Mouse (Mus musculus) small intestine, adult 2 months (tissue): ENCODE results near the gene Il31. TPM values are rescaled to one million over a fixed set of nuclear protein-coding genes. Genes with fewer than 3 reads are reported as not detected.

ENCODE experiments used
- H3K27ac ChIP-seq: fragments of 200-500 bp; 2 replicates; pipeline ENCODE4 v1.5.1; 2012; ENCODE audit warnings: low read depth, low read length, control low read depth, inconsistent platforms; ENCODE audit not compliant: insufficient read depth
- H3K27me3 ChIP-seq: fragments of 200-500 bp; 2 replicates; pipeline ENCODE4 v1.6.1; 2012; ENCODE audit warnings: mild to moderate bottlenecking, moderate library complexity, low read length, inconsistent platforms; ENCODE audit not compliant: control insufficient read depth, insufficient read depth
- H3K36me3 ChIP-seq: fragments of 200-500 bp; 2 replicates; pipeline ENCODE4 v1.6.1; 2012; ENCODE audit warnings: mild to moderate bottlenecking, low read length, control low read depth, inconsistent platforms; ENCODE audit not compliant: control insufficient read depth, insufficient read depth
- H3K4me1 ChIP-seq: fragments of 200-500 bp; 2 replicates; pipeline ENCODE4 v1.6.1; 2012; ENCODE audit warnings: low read length, inconsistent platforms, mixed read lengths; ENCODE audit not compliant: control insufficient read depth, insufficient read depth, insufficient read length
- H3K4me3 ChIP-seq: fragments of 200-500 bp; 2 replicates; pipeline ENCODE4 v1.5.1; 2012; ENCODE audit warnings: low read depth, mild to moderate bottlenecking, control low read depth, inconsistent platforms, low read length, moderate library complexity
- CTCF ChIP-seq: fragments of 200-500 bp; IDR thresholded peaks from 2 replicates; pipeline ENCODE4 v1.5.1; 2012; ENCODE audit warnings: low read depth, mild to moderate bottlenecking, control low read depth, inconsistent platforms, low read length, moderate library complexity, mixed read lengths; ENCODE audit not compliant: insufficient replicate concordance, insufficient read length; ENCODE audit errors: extremely low read depth
- POLR2A ChIP-seq: fragments of 200-500 bp; IDR thresholded peaks from 2 replicates; pipeline ENCODE4 v1.6.1; 2012; ENCODE audit warnings: low read depth, mild to moderate bottlenecking, control low read depth, inconsistent platforms, low read length, moderate library complexity
- WGBS: fragments of 180-500 bp; shearing (Covaris S2); methylation state at CpG from one replicate; pipeline ENCODE4 v1.1.7; 2018; 5-methylcytosine and 5-hydroxymethylcytosine counted together
- polyA plus RNA-seq: library from polyadenylated mRNA; depleted of rRNA; stranded (reverse); fragments of >200 nt; gene quantifications from 2 replicates; pipeline ENCODE4 v1.2.3, GENCODE M21; 2012

Gene Il31
- polyA plus RNA-seq, 1 experiment, result not detected

DNA sequence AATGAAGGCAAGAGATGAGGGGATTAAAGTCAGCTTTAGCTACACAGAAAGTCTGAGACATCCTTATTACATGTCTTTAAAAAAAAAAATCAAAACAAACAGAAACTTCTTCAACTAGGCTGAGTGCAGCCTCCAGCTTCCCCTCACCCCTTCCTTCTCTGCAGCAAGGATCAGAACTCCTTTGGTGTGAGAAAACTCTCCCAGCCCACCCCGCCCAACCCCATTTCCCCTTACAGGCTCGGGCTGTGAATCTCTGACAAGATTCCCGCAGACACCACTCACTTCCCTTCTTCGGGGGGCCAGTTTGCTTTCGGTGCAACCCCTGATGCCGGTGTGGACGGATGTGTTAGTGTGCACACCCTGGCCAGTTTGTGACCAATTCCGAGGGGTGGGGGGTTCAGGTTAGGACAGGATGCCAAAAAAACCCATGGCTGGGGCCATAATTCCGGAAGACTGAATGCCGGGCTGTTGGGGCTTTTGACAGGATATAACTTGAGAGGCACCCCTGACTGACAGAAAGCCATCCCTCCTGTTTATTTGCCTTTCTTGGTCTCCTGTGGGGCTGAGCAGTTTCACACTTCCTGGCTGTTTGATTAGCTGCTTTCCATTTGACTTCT, 18.4 kb downstream of the Il31 start:
- peaks cover 5% of the 10 kb centered on the region; the same call in 1 of the 2 replicates for H3K27me3 ChIP-seq
- 9% methylated on average over 10 of the region's 10 CpGs for WGBS
- no peaks in the 10 kb centered on the region for H3K4me1 ChIP-seq
- H3K36me3 ChIP-seq, result no peaks in the 10 kb centered on the region
- no peak overlapping the region for H3K27ac ChIP-seq
- TF ChIP-seq POLR2A (no peak), CTCF (no peak)
- peak overlapping the region; percentile 28 for H3K4me3 ChIP-seq

GRCm38 (mm10) chr5:123464638-123465037, 24.7 kb downstream of the Il31 start:
- WGBS, result 89% methylated on average over 1 of the region's 1 CpGs
- no peaks in the 10 kb centered on the region for H3K36me3 ChIP-seq
- TF ChIP-seq CTCF (no peak), POLR2A (no peak)
- no peaks in the 10 kb centered on the region for H3K4me1 ChIP-seq
- H3K4me3 ChIP-seq, result no peak overlapping the region
- no peak overlapping the region for H3K27ac ChIP-seq
- H3K27me3 ChIP-seq, result no peaks in the 10 kb centered on the region

DNA sequence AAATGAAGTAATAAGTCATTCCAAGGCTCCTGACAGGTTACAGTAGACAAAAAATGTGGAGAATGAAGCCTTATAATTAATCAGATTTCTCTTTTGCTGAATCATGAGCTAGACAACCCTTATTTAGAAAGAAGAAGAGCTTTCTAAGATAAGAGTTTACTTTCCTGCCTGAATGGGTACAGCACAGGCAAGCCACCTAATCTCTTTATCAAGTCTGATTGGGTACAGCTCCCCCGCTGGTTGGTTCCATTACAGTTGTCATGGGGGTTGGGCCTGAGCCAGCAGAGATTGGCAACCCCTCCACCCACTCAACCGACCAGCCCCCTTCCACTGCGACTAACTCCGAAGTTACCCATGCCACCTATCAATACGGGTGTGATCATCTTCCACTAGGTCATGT, 27.9 kb downstream of the Il31 start:
- no peak for TF ChIP-seq CTCF
- TF ChIP-seq POLR2A, result no peak
- Histone ChIP-seq H3K36me3 (peaks cover 2% of the 10 kb centered on the region), H3K4me3 (no peak overlapping the region), H3K27ac (no peak overlapping the region), H3K4me1 (no peaks in the 10 kb centered on the region), H3K27me3 (no peaks in the 10 kb centered on the region)
- 40% methylated on average over 5 of the region's 5 CpGs for WGBS

DNA sequence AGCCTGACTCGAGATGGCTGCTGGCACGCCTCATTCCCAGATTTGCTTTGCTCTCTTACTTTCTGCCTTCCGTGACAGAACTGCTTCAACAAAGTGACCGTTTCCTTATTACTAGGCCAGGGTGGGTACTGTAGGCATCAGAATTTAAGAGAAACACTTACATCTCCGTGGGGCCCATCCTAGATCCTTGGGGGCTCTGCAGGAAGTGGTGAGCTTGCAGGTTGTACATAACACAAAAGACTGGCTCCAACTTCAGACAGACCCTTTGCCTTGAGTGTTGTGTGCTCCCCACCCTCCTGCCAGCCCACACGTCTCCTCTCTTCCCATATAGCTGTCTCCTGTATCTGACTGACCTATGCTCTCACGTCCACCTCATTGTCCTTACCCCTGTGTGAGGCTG, 37.4 kb downstream of the Il31 start:
- no peak overlapping the region for H3K4me3 ChIP-seq
- no peaks in the 10 kb centered on the region for H3K27me3 ChIP-seq
- H3K4me1 ChIP-seq, result no peaks in the 10 kb centered on the region
- TF ChIP-seq POLR2A (no peak), CTCF (no peak)
- H3K36me3 ChIP-seq, result peaks cover 80% of the 10 kb centered on the region
- no peak overlapping the region for H3K27ac ChIP-seq
- 85% methylated on average over 7 of the region's 7 CpGs for WGBS

GRCm38 (mm10) chr5:123444849-123445334, 44.4 kb downstream of the Il31 start:
- no peak overlapping the region for H3K4me3 ChIP-seq
- H3K27me3 ChIP-seq, result no peaks in the 10 kb centered on the region
- H3K4me1 ChIP-seq, result no peaks in the 10 kb centered on the region
- 74% methylated on average over 5 of the region's 5 CpGs for WGBS
- no peak overlapping the region for H3K27ac ChIP-seq
- H3K36me3 ChIP-seq, result peaks cover 77% of the 10 kb centered on the region
- TF ChIP-seq CTCF, result no peak
- TF ChIP-seq POLR2A, result no peak

DNA sequence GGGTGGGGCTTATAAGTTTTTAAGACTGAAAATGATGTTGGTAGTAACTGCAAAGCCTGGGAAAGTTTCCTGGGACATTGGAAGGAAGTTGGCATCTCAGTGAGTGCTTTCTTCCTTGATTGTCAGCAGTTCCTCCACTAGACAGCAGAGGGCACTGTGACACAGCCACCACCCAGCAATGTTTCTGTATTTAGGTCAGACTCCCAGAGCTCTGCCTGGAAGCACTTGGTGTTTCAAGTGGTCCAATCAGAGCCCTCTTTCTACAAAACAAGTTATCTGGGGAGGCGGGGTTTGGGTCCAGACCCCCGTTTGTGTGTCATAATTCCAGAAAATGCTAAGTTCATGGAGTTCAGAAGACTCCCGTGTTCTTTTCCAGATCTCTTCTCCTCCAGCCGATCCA, 45.2 kb downstream of the Il31 start:
- H3K4me1 ChIP-seq, result no peaks in the 10 kb centered on the region
- no peaks in the 10 kb centered on the region for H3K27me3 ChIP-seq
- H3K36me3 ChIP-seq, result peaks cover 69% of the 10 kb centered on the region

DNA sequence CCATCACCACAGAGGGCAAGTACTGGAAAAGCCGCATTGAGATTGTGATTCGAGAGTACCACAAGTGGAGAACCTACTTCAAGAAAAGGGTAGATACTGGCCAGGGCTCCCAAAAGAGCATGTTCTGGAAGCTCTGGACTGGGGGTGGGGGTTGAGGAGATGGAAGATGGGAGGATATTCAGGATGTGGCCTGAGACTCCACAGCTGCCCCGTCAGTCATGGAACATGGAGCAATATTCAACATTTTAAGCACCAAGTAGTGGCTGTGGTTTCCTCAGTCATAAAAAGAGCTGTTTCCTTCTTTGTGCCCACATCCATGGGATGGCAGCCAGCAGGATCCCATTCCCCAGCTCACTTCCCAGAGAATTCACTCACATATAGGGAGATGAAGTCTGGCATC, 47.0 kb downstream of the Il31 start:
- Histone ChIP-seq H3K27ac (no peak overlapping the region), H3K36me3 (peaks cover 55% of the 10 kb centered on the region), H3K4me1 (peaks cover 4% of the 10 kb centered on the region; the same call in 1 of the 2 replicates), H3K27me3 (no peaks in the 10 kb centered on the region), H3K4me3 (no peak overlapping the region)
- WGBS, result 92% methylated on average over 3 of the region's 3 CpGs
- TF ChIP-seq POLR2A (no peak), CTCF (no peak)

More for the DNA sequence above, 45.2 kb downstream of the Il31 start:
- 66% methylated on average over 4 of the region's 4 CpGs for WGBS
- peak; percentile 87; the same call in 1 of the 2 replicates for TF ChIP-seq CTCF
- no peak for TF ChIP-seq POLR2A
- Histone ChIP-seq H3K4me3 (no peak overlapping the region), H3K27ac (no peak overlapping the region)
